Mouse (Mus musculus) right cerebral cortex, postnatal 4 days (tissue): Measurements from ENCODE around the gene Hmg20a.
A peak's percentile ranks its signal among the peaks of the same experiment; 100 is the strongest.

Experiments
- DNase-seq: peaks from one replicate; pipeline ENCODE4 v3.0.0-alpha.2; 2022

The Hmg20a gene

GRCm38 (mm10) chr9:56451570-56451969, 33.2 kb downstream of the Hmg20a start:
- peak; percentile 6 for DNase-seq

GRCm38 (mm10) chr9:56453038-56453815, 34.8 kb downstream of the Hmg20a start:
- no peak for DNase-seq

GRCm38 (mm10) chr9:56456426-56456825, 38.0 kb downstream of the Hmg20a start:
- no peak for DNase-seq

GRCm38 (mm10) chr9:56460987-56461386, 42.6 kb downstream of the Hmg20a start:
- DNase-seq = no peak

GRCm38 (mm10) chr9:56462606-56463005, 44.2 kb downstream of the Hmg20a start:
- no peak for DNase-seq

GRCm38 (mm10) chr9:56463046-56463445, 44.6 kb downstream of the Hmg20a start:
- DNase-seq = no peak

GRCm38 (mm10) chr9:56463686-56464515, 45.5 kb downstream of the Hmg20a start:
- no peak for DNase-seq

GRCm38 (mm10) chr9:56464863-56465654, 46.6 kb downstream of the Hmg20a start:
- no peak for DNase-seq

- no peak for DNase-seq
These were observed 47.8 kb downstream of the Hmg20a start for GRCm38 (mm10) chr9:56466251-56466650.

GRCm38 (mm10) chr9:56469656-56470055, 51.2 kb downstream of the Hmg20a start:
- DNase-seq = no peak

GRCm38 (mm10) chr9:56470291-56470690, 51.9 kb downstream of the Hmg20a start:
- no peak for DNase-seq

- DNase-seq = no peak
These were observed 60.7 kb downstream of the Hmg20a start for GRCm38 (mm10) chr9:56478975-56479647.

- DNase-seq = no peak
These were observed 64.2 kb downstream of the Hmg20a start for GRCm38 (mm10) chr9:56482623-56483022.

GRCm38 (mm10) chr9:56485423-56485822, 67.0 kb downstream of the Hmg20a start:
- DNase-seq = no peak

- DNase-seq = no peak
These were observed 67.7 kb downstream of the Hmg20a start for GRCm38 (mm10) chr9:56486158-56486557.

- no peak for DNase-seq
These were observed 69.2 kb downstream of the Hmg20a start for GRCm38 (mm10) chr9:56487651-56488050.

- DNase-seq = no peak
These were observed 74.0 kb downstream of the Hmg20a start for GRCm38 (mm10) chr9:56492391-56492790.

GRCm38 (mm10) chr9:56492916-56493315, 74.5 kb downstream of the Hmg20a start:
- DNase-seq = no peak

- DNase-seq = no peak
These were observed 76.7 kb downstream of the Hmg20a start for GRCm38 (mm10) chr9:56495088-56495487.

- no peak for DNase-seq
These were observed 77.4 kb downstream of the Hmg20a start for GRCm38 (mm10) chr9:56495795-56496232.

GRCm38 (mm10) chr9:56496567-56496966, 78.2 kb downstream of the Hmg20a start:
- no peak for DNase-seq

GRCm38 (mm10) chr9:56497181-56497864, 78.9 kb downstream of the Hmg20a start:
- no peak for DNase-seq
